Mouse (Mus musculus): Measurements from ENCODE around the gene Hist2h3b.

DNA sequence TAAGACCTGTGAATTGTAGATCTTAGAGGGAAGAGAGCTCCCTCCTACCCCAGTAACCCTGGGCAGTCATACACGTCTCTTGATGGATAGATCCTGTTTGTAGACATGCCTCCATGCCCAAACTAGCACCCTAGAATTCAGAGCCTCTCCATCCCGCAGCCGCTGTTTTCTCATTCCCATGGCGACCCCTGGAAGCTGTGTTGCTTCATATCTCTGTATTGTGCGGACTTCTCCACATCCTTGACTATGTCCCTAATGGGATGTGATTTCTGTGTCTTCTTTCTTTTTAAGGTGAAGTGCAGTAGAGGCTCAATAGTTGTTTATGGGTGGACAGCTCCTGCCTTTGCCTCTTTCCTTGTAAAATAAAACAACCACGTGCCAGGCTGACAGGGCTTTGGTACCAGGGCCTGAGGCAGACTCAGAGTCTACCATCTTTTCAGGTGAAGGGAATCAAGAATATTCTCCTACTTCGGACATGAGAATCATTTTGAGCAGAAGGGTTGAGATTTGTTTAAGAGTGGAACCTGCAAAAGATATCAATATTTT, 4.0 kb upstream of the Hist2h3b start:
- TF ChIP-seq CTCF (conservative IDR thresholded peaks at IDR 0.05; ENCODE audit: low read length) (no peak), POU5F1 (IDR thresholded peaks at IDR 0.05; ENCODE audit: borderline replicate concordance, low read length) (no peak), NANOG (IDR thresholded peaks at IDR 0.05; ENCODE audit: borderline replicate concordance, low read length) (no peak)
